ENCODE assay signal across 9 mouse cellular contexts in genomic region chr2:122160680-122161079, GRCm38 (mm10). TPM values are rescaled to one million over a fixed set of nuclear protein-coding genes. Genes with fewer than 3 reads are reported as not detected.
DNase-seq lines count a peak whose midpoint lies in the region; ATAC-seq and TF ChIP-seq lines count a peak whose summit lies in the region.
"Had no signal": no experiment of that assay in that cellular context is flagged by ENCODE, and none has a peak within 500 bp of the region (broad histone marks: within the 10 kb centered on the region; RNA-seq: fewer than 3 reads in every experiment).

Trim69 (plus strand) TSS chr2:122160700.

- peak within 1 kb of the TSS; percentile 75 for H3K9ac ChIP-seq in CH12.LX (ENCODE audit: insufficient read depth, low read depth)
- H3K9ac ChIP-seq in forebrain, embryonic 11.5 days (ENCODE audit: low read length) = no peak within 1 kb of the TSS
- H3K9ac ChIP-seq in heart, embryonic 14.5 days (ENCODE audit: low read length) = no peak within 1 kb of the TSS
- H3K9ac ChIP-seq in liver, embryonic 14.5 days (replicated peaks) = no peak within 1 kb of the TSS
- H3K9ac ChIP-seq in neural tube, embryonic 12.5 days = no peak within 1 kb of the TSS

- H3K27me3 ChIP-seq in CH12.LX (replicated peaks) = no peaks in the 10 kb centered on the region
- no peaks in the 10 kb centered on the region for H3K27me3 ChIP-seq in forebrain, embryonic 11.5 days (ENCODE audit: control insufficient read depth, insufficient read depth, low read length)
- no peaks in the 10 kb centered on the region for H3K27me3 ChIP-seq in heart, embryonic 14.5 days (ENCODE audit: control insufficient read depth, insufficient read depth, low read length)
- H3K27me3 ChIP-seq in liver, embryonic 14.5 days (ENCODE audit: control insufficient read depth, insufficient read depth, low read length) = no peaks in the 10 kb centered on the region
- no peaks in the 10 kb centered on the region for H3K27me3 ChIP-seq in neural tube, embryonic 12.5 days (replicated peaks)
- H3K27me3 ChIP-seq in testis, adult 2 months (ENCODE audit: control insufficient read depth, insufficient read depth, low read length) = no peaks in the 10 kb centered on the region

- dilution Hi-C loops in CH12.LX (cut with MboI; ENCODE audit: extremely low pct_ligation_motif_present, extremely low pct_unique_long_range_greater_than_20kb, low sequenced_read_pairs) = no loop called here

- H3K9me3 ChIP-seq in CH12.LX (replicated peaks; ENCODE audit: low read length) = peaks cover 4% of the 10 kb centered on the region
- H3K9me3 ChIP-seq in forebrain, embryonic 11.5 days (ENCODE audit: control insufficient read depth, low read length) = no peaks in the 10 kb centered on the region
- no peaks in the 10 kb centered on the region for H3K9me3 ChIP-seq in heart, embryonic 14.5 days (ENCODE audit: control insufficient read depth, low read length)
- no peaks in the 10 kb centered on the region for H3K9me3 ChIP-seq in liver, embryonic 14.5 days (ENCODE audit: control insufficient read depth, low read length)
- no peaks in the 10 kb centered on the region for H3K9me3 ChIP-seq in neural tube, embryonic 12.5 days

- H3K27ac ChIP-seq in CH12.LX (ENCODE audit: insufficient read depth, low read depth) = peak within 1 kb of the TSS; percentile 96
- H3K27ac ChIP-seq in forebrain, embryonic 11.5 days (ENCODE audit: low read depth, low read length) = no peak within 1 kb of the TSS
- peak within 1 kb of the TSS; percentile 75 to 83 for H3K27ac ChIP-seq in heart, embryonic 14.5 days (replicated peaks in 1 of 2; ENCODE audit: control insufficient read depth in 1 of 2, insufficient read depth in 1 of 2, low read depth in 2 of 2, low read length in 2 of 2)
- H3K27ac ChIP-seq in liver, embryonic 14.5 days = no peak within 1 kb of the TSS
- no peak within 1 kb of the TSS for H3K27ac ChIP-seq in neural tube, embryonic 12.5 days
- peak within 1 kb of the TSS; percentile 89 for H3K27ac ChIP-seq in testis, adult 2 months (ENCODE audit: control insufficient read depth, insufficient read depth, low read depth, low read length)

- TF ChIP-seq EP300 in CH12.LX (IDR thresholded peaks at IDR 0.05; ENCODE audit: low read length) = 0 out of 2 replicates have a peak, but pooled peaks have one; percentile 14
- TF ChIP-seq EP300 in liver, embryonic 14.5 days (IDR thresholded peaks at IDR 0.05; ENCODE audit: low read depth) = no peak

- H3K4me3 ChIP-seq in CH12.LX (replicated peaks in 1 of 3; ENCODE audit: low read depth in 2 of 3, low read length in 2 of 3, poor library complexity in 1 of 3) = peak within 1 kb of the TSS in 2 of 3 experiments; percentile 8 to 45
- H3K4me3 ChIP-seq in forebrain, embryonic 11.5 days (ENCODE audit: low read depth, low read length) = no peak within 1 kb of the TSS
- H3K4me3 ChIP-seq in heart, embryonic 14.5 days (ENCODE audit: control insufficient read depth in 1 of 2, insufficient read depth in 1 of 2, low read depth in 1 of 2, low read length in 2 of 2) = no peak within 1 kb of the TSS
- no peak within 1 kb of the TSS for H3K4me3 ChIP-seq in liver, embryonic 14.5 days (ENCODE audit: insufficient read depth in 1 of 2, low read depth in 2 of 2, low read length in 2 of 2)
- H3K4me3 ChIP-seq in neural tube, embryonic 12.5 days = no peak within 1 kb of the TSS
- peak within 1 kb of the TSS; percentile 84 for H3K4me3 ChIP-seq in testis, adult 2 months (ENCODE audit: control insufficient read depth, low read depth, low read length)
- H3K4me3 ChIP-seq: erythroblast, embryonic 14.5 days had no signal

- peak within 1 kb of the TSS; percentile 94 for H3K4me2 ChIP-seq in CH12.LX (ENCODE audit: insufficient read depth, low read depth, poor library complexity, severe bottlenecking)
- no peak within 1 kb of the TSS for H3K4me2 ChIP-seq in forebrain, embryonic 11.5 days (ENCODE audit: low read depth, low read length, severe bottlenecking)
- peak within 1 kb of the TSS; percentile 41 for H3K4me2 ChIP-seq in heart, embryonic 14.5 days (ENCODE audit: low read length)
- H3K4me2 ChIP-seq in liver, embryonic 14.5 days (ENCODE audit: low read depth) = no peak within 1 kb of the TSS
- no peak within 1 kb of the TSS for H3K4me2 ChIP-seq in neural tube, embryonic 12.5 days (replicated peaks)

- peaks cover 3 to 14% of the 10 kb centered on the region in 2 experiments for H3K36me3 ChIP-seq in CH12.LX (replicated peaks in 1 of 2; ENCODE audit: control insufficient read depth in 1 of 2, insufficient read depth in 1 of 2, low read length in 1 of 2)
- no peaks in the 10 kb centered on the region for H3K36me3 ChIP-seq in forebrain, embryonic 11.5 days (ENCODE audit: control insufficient read depth, insufficient read depth, low read length)
- no peaks in the 10 kb centered on the region for H3K36me3 ChIP-seq in heart, embryonic 14.5 days (ENCODE audit: control insufficient read depth, insufficient read depth, low read length)
- H3K36me3 ChIP-seq in liver, embryonic 14.5 days (replicated peaks; ENCODE audit: control insufficient read depth, insufficient read depth, low read depth) = no peaks in the 10 kb centered on the region
- no peaks in the 10 kb centered on the region for H3K36me3 ChIP-seq in neural tube, embryonic 12.5 days
- H3K36me3 ChIP-seq in testis, adult 2 months (ENCODE audit: control insufficient read depth, insufficient read depth, low read length) = no peaks in the 10 kb centered on the region; the same call in 1 of the 2 replicates

- TF ChIP-seq RAD21 in CH12.LX (IDR thresholded peaks at IDR 0.05; ENCODE audit: low read depth, low read length) = peak; percentile 79

- DNase-seq in CH12.LX (ENCODE audit: extremely low read depth) = peak; percentile 87
- peak; percentile 63 for DNase-seq in c-Kit-negative CD71-positive TER-119-positive erythroid progenitor cells, embryonic 14.5 days (ENCODE audit: low read depth, low spot score)
- peak; percentile 87 for DNase-seq in forebrain, embryonic 11.5 days (ENCODE audit: low spot score)
- DNase-seq in kidney, postnatal 25 days = peak; percentile 86 to 94
- peak; percentile 50 to 63 (median 54) for DNase-seq in liver, embryonic 14.5 days (ENCODE audit: low read depth in 3 of 3, low spot score in 3 of 3)

- no peak for TF ChIP-seq POLR2A in CH12.LX (IDR thresholded peaks at IDR 0.05; ENCODE audit: low read depth, low read length)
- no peak for TF ChIP-seq POLR2A in testis, adult 2 months (IDR thresholded peaks at IDR 0.05; ENCODE audit: control insufficient read depth, low read depth, low read length)

- TF ChIP-seq CTCF in CH12.LX (conservative IDR thresholded peaks at IDR 0.05 in 1 of 2, IDR thresholded peaks at IDR 0.05 in 1 of 2; ENCODE audit: low read depth in 2 of 2, low read length in 2 of 2) = peak; percentile 34 to 91; a peak in 3 of 4 replicates
- peak; percentile 92 for TF ChIP-seq CTCF in liver, embryonic 14.5 days (IDR thresholded peaks at IDR 0.05; ENCODE audit: low read depth)
- peak; percentile 69; the same call in 1 of the 2 replicates for TF ChIP-seq CTCF in testis, adult 2 months (IDR thresholded peaks at IDR 0.05; ENCODE audit: control insufficient read depth, insufficient read depth, insufficient replicate concordance, low read depth, low read length)

- H3K4me1 ChIP-seq in CH12.LX (ENCODE audit: control insufficient read depth in 1 of 2, insufficient read depth in 2 of 2) = peaks cover 11 to 75% of the 10 kb centered on the region in 2 experiments
- H3K4me1 ChIP-seq in forebrain, embryonic 11.5 days (replicated peaks; ENCODE audit: control insufficient read depth, insufficient read depth, low read length) = no peaks in the 10 kb centered on the region
- H3K4me1 ChIP-seq in heart, embryonic 14.5 days (ENCODE audit: control insufficient read depth in 2 of 2, insufficient read depth in 2 of 2, low read length in 2 of 2) = peaks cover 14 to 21% of the 10 kb centered on the region in 2 experiments
- H3K4me1 ChIP-seq in liver, embryonic 14.5 days (replicated peaks; ENCODE audit: control insufficient read depth in 2 of 2, insufficient read depth in 2 of 2, low read length in 1 of 2) = peaks cover 0 to 12% of the 10 kb centered on the region in 2 experiments; a peak in 1 of 4 replicates
- H3K4me1 ChIP-seq in neural tube, embryonic 12.5 days = no peaks in the 10 kb centered on the region
- H3K4me1 ChIP-seq in testis, adult 2 months (ENCODE audit: control insufficient read depth, insufficient read depth, low read length) = peaks cover 5% of the 10 kb centered on the region

- peak; percentile 64; the same call in 1 of the 2 replicates for ATAC-seq in forebrain, embryonic 11.5 days (replicated peaks; ENCODE audit: low FRiP score)
- ATAC-seq in heart, embryonic 14.5 days (ENCODE audit: insufficient number of reproducible peaks, insufficient read depth, low FRiP score, low read depth) = no peak
- ATAC-seq in liver, embryonic 14.5 days (ENCODE audit: insufficient read depth) = no peak
- ATAC-seq in neural tube, embryonic 12.5 days (ENCODE audit: low FRiP score, low read depth) = peak; percentile 44; the same call in 1 of the 2 replicates

- WGBS in forebrain, embryonic 11.5 days = 40% methylated on average over 2 of the region's 2 CpGs
- 41% methylated on average over 2 of the region's 2 CpGs for WGBS in heart, embryonic 14.5 days
- WGBS in liver, embryonic 14.5 days (ENCODE audit: insufficient replicate concordance) = 37% methylated on average over 2 of the region's 2 CpGs
- 32% methylated on average over 2 of the region's 2 CpGs for WGBS in neural tube, embryonic 12.5 days

- H3K79me2 ChIP-seq in CH12.LX (replicated peaks; ENCODE audit: control insufficient read depth, extremely low read depth, insufficient read depth, poor library complexity, severe bottlenecking) = no peaks in the 10 kb centered on the region

- in situ Hi-C loops in CH12.LX (cut with MboI; ENCODE audit: low pct_ligation_motif_present, low pct_unique_long_range_greater_than_20kb, low sequenced_read_pairs) = loop anchor here (5.0 kb wide), 1 partner anchor 43 kb away; the partner anchor contains the start of gene Spg11

TF ChIP-seq in CH12.LX, 34 proteins besides CTCF, POLR2A, EP300 and RAD21 (continues in another document):
- peak; percentile 52; the same call in 1 of the 2 replicates for TF ChIP-seq JUND (conservative IDR thresholded peaks at IDR 0.05; ENCODE audit: low read depth, low read length)
- no peak for TF ChIP-seq USF1 (IDR thresholded peaks at IDR 0.05; ENCODE audit: low read depth, low read length)
- TF ChIP-seq NRF1 (IDR thresholded peaks at IDR 0.05; ENCODE audit: low read depth, low read length) = no peak
- no peak for TF ChIP-seq ETS1 (conservative IDR thresholded peaks at IDR 0.05; ENCODE audit: low read depth, low read length)

RNA-seq across cellular contexts. Expression of gene Trim69, which starts in this region (rescaled TPM):
- total RNA-seq in CH12.LX (2012; rRNA removed) = 0.08 and 0.13 TPM in 2 replicates
- total RNA-seq in CH12.LX (2014; rRNA removed) = 0.24 and 0.26 TPM in 2 replicates
- polyA plus RNA-seq in CH12.LX (2012; ENCODE audit: insufficient read length, low read depth) = 0.13 and 0.41 TPM in 2 replicates
- 0.15 TPM in 1 of 2 replicates, not detected in the other for polyA plus RNA-seq in forebrain, embryonic 11.5 days (2014; fragmentation: Nextera tagmentation; extraction: Ambion mirVana)
- polyA plus RNA-seq in heart, embryonic 14.5 days (2014; fragmentation: Nextera tagmentation; extraction: Ambion mirVana) = 0.11 and 0.15 TPM in 2 replicates
- polyA plus RNA-seq in liver, embryonic 14.5 days (2012; rRNA removed) = 0.08 TPM in 1 of 2 replicates, not detected in the other
- polyA plus RNA-seq in liver, embryonic 14.5 days (2014; fragmentation: Nextera tagmentation; extraction: Ambion mirVana) = not detected in 2 replicates
- polyA plus RNA-seq in neural tube, embryonic 12.5 days (2016; fragmentation: Nextera tagmentation; extraction: Ambion mirVana) = not detected in 2 replicates
- polyA plus RNA-seq in testis, adult 2 months (2012; rRNA removed) = 108 and 122 TPM in 2 replicates
- polyA plus RNA-seq: erythroblast, embryonic 14.5 days had no signal

Comparison
In these comparisons a context has a peak if more than half of its experiments do, and no peak if none do; other contexts are left out.
1. RNA of gene Trim69 (polyA plus RNA-seq): 108 to 122 TPM in testis, adult 2 months; 0.11 to 0.15 TPM in heart, embryonic 14.5 days, 0.13 to 0.41 TPM in CH12.LX, 0.08 TPM in liver, embryonic 14.5 days, not detected in neural tube, embryonic 12.5 days and 0.15 TPM in forebrain, embryonic 11.5 days; every median in the first group is over 10 times any median in the second.
2. Peak in DNase-seq, H3K4me3 ChIP-seq, H3K27ac ChIP-seq, H3K9ac ChIP-seq and H3K4me2 ChIP-seq in CH12.LX; RNA of the gene not detected or under 1 TPM.
3. Peak in DNase-seq and ATAC-seq in forebrain, embryonic 11.5 days; RNA of the gene not detected or under 1 TPM.
4. Peak in DNase-seq in liver, embryonic 14.5 days; RNA of the gene not detected or under 1 TPM.
5. Peak in ATAC-seq in neural tube, embryonic 12.5 days; RNA of the gene not detected or under 1 TPM.
6. H3K27ac ChIP-seq: peak in heart, embryonic 14.5 days (2 of 2) and testis, adult 2 months (single experiment); none in forebrain, embryonic 11.5 days (single experiment), liver, embryonic 14.5 days (single experiment) and neural tube, embryonic 12.5 days (single experiment).
7. Peak in every context shown above with its lines, with median percentiles within 50 percentile points of each other: DNase-seq and CTCF ChIP-seq.